Mouse (Mus musculus): ENCODE measurements around the gene Triobp.

The Triobp gene

DNA sequence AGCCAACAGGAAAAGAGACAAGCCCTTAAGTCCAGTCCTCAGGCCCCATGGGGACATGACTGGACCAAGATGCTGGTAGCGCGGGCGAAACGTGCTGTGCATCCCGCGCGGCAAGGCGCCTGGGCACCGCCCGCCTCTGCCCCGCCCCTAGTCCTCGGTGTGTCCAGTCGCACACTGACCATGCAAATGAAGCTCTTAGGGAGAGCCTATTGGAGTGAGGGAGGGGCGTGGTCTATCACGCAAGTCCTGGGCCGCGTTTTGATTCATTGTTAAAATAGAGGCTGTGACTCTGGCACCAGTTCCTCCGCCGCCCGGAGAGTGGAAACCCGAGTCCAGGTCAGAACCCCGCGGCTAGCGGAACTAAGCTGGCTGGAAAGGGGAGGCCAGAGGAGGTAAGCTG, at the start of gene Triobp:
Gene Triobp, plus strand, starts transcription at position 68 of the 400 bp plus-strand sequence.
- DNase-seq: peak; percentile 85

DNA sequence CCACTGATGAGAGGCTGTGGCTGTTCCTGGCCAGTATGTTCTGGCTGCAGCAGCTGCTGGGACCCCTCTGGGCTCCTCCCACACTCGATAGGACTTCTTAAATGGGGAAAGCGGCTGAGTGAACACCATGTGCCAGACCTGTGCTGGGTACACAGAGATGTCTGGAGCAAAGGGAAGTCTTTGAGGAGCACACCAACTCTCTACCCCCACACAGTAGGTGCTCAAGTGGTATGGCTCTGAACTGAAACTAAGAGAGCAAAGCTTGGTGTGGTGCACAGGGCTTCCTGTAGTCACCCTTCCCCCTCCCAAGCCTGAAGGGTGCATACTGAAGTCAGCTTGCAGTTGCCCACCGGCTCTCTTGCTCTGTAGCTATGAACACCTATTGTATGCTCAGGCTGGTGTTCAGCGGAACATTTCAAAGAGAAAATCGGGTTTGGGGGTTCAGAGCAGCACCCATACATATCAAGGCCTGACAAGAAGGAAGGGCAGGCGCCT, 49.0 kb upstream of the Triobp start:
- DNase-seq: no peak

DNA sequence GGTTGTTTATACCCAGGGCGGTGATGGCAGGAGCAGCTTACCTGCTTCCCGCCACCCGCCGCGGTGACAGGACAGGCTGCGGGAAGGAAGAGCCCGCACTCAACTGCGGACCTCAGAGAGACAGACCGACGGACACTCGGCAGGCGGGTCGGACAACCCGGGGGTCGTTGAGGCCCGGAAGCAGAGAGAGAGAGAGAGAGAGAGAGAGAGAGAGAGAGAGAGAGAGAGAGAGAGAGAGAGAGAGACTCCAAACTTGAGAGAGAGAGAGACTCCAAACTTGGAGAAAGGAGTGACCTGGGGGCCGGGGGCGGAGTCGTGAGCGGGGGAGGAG, 48.1 kb upstream of the Triobp start, which contains the start of gene Gm49510:
Gene Gm49510, plus strand, starts transcription at position 259 of the 331 bp plus-strand sequence.
- no peak for DNase-seq

DNA sequence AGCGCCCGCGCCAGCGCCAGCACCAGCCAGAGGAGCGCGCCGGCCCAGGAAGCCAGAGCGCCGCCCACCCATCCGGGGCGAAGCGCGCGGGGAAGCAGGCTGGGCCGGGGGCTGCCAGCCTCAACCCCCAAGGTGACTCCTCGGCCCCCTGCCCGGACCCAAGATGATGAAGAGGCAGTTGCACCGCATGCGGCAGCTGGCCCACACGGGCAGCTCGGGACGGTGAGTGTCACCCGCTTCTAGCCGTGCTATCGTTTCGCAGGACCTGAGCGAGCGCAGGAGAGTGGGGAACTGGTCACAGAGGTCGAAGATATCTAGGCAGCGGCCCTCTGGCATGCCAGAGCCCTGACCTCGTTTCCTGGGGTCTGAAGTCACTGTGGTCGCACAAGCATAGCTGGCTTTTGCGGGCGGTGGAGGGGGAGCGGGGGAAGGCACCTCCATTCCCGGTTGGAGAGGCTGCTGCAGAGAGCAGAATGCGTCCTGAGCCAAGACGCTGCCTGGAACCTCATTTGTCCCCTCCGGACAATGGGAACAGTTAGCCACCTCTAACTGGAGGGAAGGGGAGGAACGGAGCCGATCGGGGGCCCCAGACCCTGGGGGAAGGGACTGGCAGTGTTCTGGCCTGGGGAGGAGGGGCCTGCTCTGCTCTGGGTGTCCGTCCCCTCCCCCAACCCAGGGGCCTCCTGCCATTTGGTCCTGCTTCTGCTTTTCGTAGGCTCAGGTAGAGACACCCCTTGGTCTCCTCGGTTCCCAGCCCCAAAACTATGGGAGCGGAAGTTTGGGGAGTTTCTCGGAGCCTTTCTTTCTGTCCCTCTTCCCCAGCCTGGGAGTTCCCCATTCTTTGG, 47.6 kb upstream of the Triobp start, which contains the start of gene Sh3bp1:
Gene Sh3bp1, plus strand, starts transcription at position 29 of the 845 bp plus-strand sequence.
- no peak for DNase-seq

DNA sequence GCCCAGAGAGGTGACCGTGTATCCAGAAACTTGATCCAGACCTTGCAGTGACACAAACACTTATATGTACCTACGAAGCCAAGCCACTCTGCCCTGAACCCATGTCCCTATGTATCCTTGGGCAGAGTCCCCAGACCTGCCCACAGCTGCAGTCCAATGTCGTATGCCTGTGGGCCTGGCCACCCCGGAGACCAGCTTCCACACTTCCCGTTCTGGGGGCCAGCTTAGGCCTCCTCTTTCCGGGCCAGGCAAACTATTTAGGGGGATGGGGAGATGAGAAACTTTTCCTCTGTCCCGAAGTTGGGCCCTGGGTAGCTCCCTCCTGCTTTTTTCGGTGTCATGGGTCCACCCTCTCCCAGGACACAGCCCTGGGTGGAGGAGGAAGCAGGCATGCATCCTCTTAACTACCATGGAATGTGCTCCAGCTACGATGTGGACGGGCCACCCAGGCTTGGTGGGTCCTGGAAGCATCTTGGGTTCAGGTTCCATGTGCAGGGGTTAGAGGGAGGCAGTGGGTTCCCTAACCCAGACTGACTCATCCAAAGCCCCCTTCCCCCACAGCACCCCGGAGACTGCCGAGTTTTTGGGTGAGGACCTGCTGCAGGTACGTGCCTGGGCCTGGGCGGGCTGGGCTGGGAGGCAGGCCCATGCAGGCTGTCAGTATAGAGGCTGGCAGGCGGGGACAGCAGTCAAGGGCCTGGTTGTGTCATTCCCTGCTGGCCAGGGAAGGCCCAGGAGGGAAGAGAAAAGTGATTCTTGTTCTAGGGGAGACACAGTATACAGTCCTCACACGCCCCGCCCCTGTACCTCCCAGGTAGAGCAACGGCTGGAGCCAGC, 46.7 kb upstream of the Triobp start:
- DNase-seq: no peak

DNA sequence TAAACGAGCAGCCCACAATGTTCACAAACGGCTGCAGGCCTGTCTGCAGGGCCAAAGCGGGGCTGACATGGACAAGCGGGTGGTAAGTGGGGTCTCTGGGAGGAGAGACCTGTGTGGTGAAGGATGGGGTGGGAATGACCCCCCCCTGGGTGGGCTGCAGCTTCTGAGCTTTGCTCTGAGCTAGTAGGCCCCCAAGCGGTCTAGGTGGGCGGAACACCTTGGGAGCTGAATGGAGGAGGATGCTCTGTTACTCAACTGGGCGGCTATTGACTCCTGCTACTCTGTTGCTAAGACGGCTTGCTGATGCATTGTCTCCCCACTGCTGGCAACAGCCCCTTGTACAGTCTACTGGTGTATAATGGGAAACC, 46.1 kb upstream of the Triobp start:
- no peak for DNase-seq

DNA sequence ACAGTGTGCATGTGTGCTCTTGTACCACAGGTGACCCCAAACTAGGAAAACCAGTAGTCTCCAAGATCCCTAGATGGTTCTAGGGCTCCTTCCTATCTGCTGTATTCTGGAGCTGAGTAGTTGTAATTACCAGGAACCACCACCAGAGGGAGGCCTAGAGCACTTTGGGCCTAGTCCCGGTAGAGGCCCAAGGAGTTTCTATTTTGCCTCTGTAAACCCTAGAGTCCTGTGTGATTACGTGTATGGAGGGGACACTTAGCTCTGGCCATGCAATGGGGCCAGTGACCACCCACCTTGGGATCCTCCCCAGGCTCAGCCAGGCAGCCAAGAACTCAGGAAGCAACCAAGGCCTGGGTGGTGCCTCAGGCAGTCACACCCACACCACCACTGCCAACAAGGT, 44.3 kb upstream of the Triobp start:
- DNase-seq: no peak

DNA sequence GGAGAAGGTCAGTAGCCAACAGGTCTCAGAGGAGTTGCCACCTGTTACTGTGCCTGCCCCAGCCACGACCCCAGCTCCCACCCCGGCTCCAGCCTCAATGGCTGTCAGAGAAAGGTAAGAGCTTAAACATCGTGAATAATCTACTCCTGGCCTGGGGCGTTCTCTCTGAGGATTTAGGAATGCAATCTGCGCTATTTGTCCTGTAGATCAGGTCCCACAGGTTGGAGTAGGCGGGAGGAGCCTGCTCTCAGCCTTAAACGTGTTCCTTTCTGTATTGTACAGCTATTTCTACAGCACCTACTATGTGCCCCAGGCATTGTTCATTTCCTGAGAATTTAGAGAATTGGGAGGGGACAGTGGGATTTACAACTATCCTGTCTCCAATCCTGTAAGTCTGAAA, 39.1 kb upstream of the Triobp start:
- DNase-seq: no peak

DNA sequence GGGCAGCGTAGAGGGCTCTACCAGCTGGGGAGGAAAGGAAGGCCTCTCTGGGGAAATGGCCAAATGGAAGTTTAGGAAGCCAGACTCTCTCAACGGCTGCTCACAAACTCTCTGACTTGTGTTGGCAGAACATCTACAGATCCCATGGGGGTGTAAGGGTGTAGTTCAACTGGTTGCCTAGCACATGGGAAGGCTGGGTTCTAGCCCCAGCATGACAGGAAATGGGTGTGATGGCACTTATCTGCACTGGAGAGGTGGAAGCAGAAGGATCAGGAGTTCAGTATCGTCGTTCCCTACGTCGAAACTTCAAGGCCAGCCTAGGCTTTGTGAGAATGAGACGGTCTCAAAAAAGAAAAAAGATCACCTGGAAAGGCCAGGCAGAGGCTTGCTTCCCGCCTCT, 38.5 kb upstream of the Triobp start:
- DNase-seq: no peak

DNA sequence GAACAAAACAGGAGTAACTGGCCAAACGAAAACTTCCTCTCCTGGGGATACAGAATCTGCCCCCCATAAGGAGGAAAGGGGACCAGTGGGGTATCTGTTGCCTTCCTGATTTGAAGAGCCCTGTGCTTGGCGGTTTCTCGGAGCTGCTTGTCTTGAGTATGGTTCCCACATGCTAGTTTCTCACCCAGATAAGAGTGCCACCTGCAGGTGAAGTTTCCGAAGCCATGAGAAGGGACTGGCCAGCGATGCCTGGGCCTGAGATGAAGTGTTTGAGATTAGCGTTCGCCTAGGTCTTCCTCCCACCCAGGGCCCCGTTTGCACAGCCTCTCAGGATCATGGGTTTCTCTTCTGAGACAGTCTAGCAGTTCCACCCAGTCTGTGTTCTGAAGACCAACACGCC, 35.5 kb upstream of the Triobp start:
- no peak for DNase-seq

DNA sequence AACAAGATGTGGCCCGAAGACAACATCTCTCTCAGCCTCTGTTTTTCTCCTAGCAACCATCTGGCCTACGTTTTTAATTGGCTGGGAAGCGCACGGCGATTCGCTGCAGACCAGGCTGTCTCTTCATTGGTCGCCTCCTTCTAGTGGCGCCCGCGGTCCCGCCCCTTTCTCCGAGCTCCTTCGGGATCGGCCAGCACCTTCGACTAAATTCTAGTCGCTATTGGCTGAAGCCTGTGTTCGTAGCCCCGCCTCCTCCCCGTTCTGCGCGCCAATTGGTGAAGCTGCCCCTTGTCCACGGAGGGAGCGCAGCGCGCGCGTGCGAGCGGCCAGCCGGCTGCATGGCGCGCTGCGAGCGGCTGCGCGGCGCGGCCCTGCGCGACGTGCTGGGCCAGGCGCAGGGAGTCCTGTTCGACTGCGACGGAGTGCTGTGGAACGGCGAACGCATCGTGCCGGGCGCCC, 33.9 kb upstream of the Triobp start, which contains the start of gene Pdxp:
Gene Pdxp, plus strand, starts transcription at position 288 of the 459 bp plus-strand sequence.
- DNase-seq: peak; percentile 98

DNA sequence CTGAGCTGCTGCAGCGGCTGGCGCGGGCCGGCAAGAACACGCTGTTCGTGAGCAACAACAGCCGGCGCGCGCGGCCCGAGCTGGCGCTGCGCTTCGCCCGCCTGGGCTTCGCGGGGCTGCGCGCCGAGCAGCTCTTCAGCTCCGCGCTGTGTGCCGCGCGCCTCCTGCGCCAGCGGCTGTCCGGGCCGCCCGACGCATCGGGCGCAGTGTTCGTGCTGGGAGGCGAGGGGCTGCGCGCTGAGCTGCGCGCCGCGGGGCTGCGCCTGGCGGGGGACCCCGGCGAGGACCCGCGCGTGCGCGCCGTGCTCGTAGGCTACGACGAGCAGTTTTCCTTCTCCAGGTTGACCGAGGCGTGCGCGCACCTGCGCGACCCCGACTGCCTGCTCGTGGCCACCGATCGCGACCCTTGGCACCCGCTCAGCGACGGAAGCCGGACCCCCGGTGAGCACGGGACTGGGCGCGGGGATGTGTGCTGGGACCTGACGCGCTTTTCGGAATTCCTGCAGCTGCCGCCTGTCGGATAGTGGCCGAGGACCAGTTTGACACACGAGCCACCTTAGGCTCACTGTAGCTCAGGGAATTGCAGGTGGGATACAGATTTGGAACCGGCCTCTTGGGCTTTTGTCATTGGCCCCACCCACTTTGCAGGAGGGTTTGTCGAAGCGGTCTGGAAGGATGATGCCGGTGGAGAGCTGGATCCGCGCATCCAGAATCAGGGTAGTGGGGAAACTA, 33.3 kb upstream of the Triobp start:
- DNase-seq: no peak

DNA sequence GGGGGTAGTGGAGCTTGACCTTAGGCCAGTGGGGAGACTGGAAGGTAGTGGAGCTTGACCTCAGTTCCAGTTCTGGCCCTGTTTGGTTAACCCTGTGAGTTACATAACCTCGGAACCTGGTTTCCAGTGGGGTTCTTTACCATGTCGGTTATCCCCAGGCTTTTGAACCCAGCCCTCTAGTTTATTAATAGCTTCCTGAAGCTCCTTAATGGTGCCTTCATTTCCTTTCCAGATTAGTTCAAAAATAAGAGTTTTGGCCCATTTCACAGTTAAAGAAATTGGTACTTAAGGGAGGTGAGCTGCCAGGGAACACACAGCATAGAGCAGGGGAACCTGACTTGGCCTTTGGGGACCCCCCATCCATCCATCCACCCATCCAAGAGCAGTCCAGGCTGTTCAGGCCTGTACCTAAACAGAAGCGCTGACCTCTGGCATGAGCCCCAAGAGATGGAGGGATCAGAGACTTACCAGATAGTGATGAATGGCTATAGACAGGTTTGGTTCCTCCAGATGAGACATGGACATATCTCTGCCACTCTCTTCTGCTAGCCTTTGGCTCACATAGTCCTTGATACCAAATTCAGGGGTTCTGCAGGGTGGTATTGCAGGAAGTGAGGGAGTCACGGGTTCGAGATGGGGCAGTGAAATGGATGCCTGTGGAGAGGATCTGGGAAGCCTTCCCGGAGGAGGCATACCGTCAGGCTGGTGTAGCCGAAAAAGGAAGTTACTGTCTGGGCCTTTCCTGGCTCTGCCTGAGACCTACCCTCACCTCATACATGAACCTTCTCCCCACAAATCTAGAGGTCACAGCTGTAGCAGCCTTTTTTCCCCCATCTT, 32.5 kb upstream of the Triobp start:
- no peak for DNase-seq

DNA sequence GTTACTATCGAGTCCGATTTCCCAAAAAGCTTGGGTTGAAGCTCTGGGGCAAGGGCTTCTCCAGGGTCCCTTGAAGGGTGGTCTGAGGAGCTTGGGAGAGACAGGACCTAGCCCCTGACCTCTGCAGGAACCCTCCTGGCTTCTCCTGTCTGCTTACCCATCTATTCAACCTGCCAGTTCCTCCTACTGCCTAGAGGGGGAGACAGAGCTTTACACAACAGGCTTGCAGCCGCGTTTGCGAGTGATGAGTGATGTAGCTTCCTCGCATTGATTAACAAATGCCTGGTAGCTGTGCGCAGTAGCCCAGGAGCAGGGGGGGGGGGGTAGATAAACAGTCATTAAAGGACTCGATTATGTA, 31.9 kb upstream of the Triobp start:
- peak; percentile 88 for DNase-seq

DNA sequence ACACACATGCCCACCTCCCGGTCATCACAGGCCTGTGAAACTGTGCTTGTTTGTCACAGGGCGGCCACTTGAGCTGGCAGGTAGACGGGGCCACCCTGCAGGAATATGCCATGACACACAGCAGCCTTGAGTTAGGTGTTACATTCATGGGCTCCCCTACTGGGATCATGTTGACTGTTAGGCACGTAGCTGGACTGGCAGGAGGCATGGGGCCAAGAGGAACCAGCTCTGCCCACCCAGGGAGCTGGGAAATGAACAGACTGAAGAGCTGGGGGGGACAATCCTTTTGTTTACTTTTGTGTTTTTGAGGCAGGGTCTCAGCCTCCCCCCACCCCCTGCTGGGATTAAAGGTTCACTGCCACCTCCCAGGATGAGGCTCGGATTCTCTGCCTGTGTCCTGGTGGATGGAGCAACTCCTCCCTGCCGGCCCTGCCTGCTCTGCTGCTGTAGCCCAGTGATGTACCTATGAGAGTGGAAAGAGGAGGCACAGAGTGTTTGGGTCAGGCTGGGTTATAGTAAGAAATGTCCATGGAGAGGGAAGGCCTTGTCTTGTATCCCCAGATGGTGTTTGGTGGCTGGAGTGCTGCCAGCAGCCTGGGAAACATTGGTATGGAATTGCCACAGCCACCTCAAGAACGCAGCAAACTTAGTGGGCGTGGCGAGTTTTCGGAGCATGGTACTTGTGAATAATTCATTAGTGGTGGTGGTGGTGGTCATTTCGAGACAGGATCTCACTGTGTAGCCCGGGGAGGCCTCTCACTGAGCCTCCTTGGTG, 31.3 kb upstream of the Triobp start:
- DNase-seq: no peak

DNA sequence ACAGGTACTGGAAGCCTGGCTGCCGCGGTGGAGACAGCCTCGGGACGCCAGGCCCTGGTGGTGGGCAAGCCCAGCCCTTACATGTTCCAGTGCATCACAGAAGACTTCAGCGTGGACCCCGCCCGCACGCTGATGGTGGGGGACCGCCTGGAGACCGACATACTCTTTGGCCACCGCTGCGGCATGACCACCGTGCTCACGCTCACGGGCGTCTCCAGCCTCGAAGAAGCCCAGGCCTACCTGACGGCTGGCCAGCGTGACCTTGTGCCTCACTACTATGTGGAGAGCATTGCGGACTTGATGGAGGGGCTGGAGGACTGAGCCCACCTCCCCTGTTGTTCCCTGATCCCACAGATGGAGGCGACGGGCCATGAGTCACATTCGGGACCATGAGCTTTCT, 29.4 kb upstream of the Triobp start:
- DNase-seq: no peak

DNA sequence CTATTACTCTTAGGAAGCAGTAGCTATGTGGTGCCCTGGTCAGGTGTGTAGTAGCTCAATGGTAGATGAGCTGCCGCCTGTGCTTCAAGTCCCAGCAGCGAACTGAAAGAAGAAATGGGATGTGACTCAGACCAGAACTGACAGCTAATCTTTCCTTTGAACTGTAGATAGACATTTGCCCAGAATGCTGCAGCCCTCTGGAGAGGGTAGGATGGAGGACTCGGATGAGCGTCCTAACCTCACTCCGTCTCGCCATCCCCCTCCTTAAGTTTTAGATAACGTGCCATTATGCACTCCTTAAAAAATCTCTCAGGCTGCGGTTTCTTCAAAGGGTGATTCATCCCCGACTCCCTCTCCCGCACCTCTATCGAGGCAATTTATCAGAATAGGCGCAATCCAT, 27.6 kb upstream of the Triobp start:
- DNase-seq: no peak

DNA sequence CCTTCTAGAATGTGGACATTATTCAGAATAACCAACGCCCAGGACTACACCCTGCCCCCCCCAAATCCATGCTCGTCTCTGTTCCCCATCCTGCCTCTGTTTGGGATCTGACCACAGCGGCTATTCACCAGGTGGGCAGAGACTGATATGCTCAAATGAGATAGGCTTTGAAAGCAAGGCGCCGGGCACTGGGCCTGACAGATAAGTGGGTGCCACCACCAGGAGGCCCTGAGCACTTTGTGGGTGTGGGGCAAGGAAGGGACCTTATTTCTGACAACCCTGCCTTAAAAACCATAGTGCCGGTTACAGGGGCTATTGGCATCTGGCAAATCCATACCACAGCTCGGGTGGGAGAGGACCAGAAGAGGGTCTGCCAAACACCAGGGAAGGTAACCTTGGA, 24.8 kb upstream of the Triobp start:
- DNase-seq: no peak

DNA sequence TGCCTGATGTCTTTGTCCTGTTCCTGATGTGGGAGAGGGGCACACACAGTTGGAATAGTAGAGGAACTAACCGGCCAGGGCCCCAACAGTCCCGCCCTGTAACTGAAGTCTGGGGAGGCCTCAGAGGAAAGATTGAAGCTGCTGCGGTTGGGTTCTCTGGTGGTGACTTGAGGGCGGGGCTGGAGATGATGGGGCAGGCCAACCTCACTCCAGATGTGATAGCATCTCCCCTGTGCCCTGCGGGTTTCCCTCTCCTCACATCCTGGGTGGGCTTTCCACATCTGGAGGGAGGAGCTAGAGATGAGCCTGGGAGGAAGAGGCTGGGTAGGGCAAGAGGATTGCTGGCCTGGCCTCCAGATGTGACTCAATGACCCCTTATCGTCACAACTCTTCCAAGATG, 23.9 kb upstream of the Triobp start:
- DNase-seq: no peak

DNA sequence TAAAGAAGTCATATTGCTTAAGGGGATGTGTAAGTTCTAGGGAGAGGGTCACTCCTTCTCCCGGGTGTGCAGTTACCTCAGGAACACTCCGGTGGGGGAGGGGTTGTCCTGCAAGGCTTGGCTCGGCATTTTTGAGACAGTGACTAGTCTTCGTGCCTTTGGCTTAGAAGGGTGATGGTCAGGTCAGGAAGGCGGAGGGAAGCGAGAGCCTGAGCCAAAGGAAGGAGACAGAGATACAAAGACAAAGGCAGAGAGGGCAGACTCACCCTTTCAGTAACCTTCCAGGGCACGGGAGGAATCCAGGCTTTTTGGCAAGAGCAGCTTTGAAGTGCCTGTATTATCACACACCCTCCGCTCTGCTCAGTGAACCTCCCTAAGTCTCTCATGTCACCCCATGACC, 22.4 kb upstream of the Triobp start:
- no peak for DNase-seq
